Mouse (Mus musculus) activated CD4-positive, CD25-positive, alpha-beta regulatory T cell, adult 4 months (primary cell): ENCODE data around the gene Zfp740. TPM values are rescaled to one million over a fixed set of nuclear protein-coding genes. Genes with fewer than 3 reads are reported as not detected.
A peak's percentile ranks its signal among the peaks of the same experiment; 100 is the strongest.
"Not testable (repeated sequence)": the region's sequence is repeated elsewhere in the genome, so short reads cannot be mapped to it uniquely, and the experiment has no call there.

Experiments used
- ATAC-seq: one replicate; pipeline ENCODE4 v1.8.0; 2017
- polyA plus RNA-seq, 2 experiments: library from polyadenylated mRNA; unstranded; fragments of 100-300 nt; shearing (Covaris generic); gene quantifications; one replicate each; pipeline ENCODE4 v1.2.1; 2017

The Zfp740 gene
- polyA plus RNA-seq: 10 to 100 TPM; 21.5 to 23.1 TPM

GRCm38 (mm10) chr15:102202971-102203834 is at the start of gene Zfp740:
Zfp740 (plus strand) TSS chr15:102203249.
- peak; percentile 91 for ATAC-seq

- ATAC-seq: not testable (repeated sequence)
Measured at GRCm38 (mm10) chr15:102155006-102155405, 48.0 kb upstream of the Zfp740 start.

DNA sequence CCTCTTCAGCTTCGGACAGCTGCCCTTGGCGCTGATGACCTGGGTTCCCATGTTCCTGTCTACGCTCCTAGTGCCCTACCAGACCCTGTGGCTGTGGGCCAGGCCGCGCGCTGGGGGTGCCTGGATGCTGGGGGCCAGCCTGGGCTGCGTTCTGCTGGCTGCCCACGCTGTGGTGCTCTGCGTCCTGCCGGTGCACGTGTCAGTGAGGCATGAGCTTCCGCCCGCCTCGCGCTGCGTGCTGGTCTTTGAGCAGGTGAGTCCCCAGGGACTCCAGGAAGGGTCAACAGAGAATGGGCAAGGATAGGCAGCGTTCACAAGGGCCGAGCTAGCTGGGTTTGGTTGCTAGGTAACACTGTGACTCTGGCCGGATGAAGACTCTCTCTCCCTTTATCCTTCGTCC is 46.2 kb upstream of the Zfp740 start:
- no peak for ATAC-seq

- ATAC-seq: peak; percentile 43
Measured at GRCm38 (mm10) chr15:102160415-102161060, 42.5 kb upstream of the Zfp740 start.

DNA sequence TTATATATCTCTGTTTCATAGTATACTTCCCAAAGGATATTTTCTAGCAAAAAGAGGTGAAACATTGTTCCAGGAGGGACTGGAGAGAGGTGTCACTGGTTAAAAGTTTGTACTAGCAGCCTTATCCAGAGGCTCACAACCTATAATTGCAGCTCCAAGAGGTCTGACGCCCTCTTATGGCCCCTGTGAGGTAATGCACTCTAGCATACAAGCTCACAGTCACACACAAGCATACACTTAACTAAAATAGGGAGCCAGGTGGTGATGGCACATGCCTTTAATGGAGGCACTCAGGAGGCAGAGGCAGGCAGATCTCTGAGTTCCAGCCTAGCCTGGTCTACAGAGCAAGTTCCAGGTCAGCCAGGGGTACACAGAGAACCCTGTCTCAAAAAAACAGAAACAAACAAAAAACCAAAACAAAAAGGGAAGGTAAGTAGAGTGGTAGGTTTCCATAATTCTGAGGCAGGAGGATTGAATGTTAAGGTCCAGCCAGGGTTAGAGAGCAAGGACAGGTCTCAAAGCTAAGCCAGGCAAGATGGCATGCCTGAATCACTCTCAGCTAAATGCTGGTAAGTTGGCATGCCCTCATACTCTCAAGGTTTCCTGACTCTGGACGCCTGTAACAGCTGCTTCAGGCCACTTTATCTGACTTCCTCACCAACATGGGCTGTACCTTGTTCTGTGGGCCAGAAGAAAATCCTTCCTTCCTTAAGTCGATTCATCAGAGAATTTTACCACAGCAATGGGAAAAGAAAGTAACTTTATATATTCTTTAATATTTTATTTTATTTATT is 39.0 kb upstream of the Zfp740 start:
- ATAC-seq: no peak

DNA sequence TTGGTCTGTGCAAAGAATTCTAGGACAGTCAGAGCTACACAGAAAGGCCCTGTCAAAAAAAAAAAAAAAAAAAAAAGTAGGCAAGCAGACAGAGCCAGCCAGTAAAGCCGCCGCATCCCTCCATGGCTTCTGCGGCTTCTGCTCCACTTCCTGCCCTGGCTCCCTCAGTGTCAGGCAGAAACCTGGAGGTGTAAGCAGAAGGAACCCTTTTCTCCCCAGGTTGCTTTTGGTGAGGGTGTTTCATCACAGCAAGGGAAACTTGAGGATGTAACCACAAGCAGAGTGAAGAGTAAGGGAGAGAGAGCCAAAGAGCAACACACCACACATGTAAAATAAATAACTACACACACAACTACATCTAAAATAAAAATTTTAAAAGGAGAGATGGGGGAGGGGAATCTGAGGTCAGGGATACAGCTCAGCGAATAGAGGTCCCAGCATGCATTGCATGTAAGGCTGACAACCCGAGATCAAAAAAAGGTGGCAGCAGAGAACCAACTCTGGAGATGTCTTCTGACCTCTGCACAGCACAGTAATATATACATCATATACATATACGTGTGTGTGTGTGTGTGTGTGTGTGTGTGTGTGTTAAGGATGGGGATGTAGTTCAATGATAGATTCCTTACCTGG is 37.5 kb upstream of the Zfp740 start:
- ATAC-seq: no peak

DNA sequence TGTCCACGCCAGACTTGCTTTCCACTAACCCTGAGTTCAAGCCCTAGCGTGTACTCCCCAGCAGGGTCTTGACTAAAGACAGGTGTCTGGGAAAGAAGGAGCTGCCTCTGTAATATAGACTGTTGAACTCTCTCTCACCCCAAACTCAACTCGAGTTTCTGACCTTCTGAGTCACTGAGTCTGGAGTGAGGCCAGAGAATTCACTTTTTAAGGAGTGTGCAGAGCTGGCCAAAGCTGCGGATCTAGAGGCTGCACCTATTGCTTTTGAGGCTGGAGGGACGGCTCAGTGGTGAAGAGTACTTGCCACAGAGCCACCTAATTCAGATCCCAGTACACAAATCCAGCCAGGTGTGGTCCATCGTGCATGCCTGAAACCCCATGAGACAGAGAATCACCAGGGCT is 35.4 kb upstream of the Zfp740 start:
- ATAC-seq: no peak

- ATAC-seq: no peak
Measured at GRCm38 (mm10) chr15:102169064-102169463, 34.0 kb upstream of the Zfp740 start.

DNA sequence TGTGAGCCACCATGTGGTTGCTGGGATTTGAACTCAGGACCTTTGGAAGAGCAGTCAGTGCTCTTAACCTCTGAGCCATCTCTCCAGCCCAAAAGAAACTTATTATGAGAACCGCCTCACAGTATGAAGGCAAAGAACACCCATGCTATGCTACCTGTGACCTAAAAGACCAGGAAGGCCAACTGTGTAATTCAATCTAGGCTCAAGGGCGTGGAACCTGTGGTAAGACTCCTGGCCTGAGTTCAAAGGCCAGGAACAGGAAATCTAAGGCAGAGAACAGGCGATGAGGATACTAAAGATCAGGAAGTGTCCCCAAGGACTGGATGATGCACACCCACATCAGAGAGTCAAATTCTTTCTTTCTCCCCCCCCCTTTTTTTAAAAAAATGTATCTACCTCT is 29.5 kb upstream of the Zfp740 start:
- no peak for ATAC-seq

- no peak for ATAC-seq
Measured at GRCm38 (mm10) chr15:102175736-102176319, 27.2 kb upstream of the Zfp740 start.

DNA sequence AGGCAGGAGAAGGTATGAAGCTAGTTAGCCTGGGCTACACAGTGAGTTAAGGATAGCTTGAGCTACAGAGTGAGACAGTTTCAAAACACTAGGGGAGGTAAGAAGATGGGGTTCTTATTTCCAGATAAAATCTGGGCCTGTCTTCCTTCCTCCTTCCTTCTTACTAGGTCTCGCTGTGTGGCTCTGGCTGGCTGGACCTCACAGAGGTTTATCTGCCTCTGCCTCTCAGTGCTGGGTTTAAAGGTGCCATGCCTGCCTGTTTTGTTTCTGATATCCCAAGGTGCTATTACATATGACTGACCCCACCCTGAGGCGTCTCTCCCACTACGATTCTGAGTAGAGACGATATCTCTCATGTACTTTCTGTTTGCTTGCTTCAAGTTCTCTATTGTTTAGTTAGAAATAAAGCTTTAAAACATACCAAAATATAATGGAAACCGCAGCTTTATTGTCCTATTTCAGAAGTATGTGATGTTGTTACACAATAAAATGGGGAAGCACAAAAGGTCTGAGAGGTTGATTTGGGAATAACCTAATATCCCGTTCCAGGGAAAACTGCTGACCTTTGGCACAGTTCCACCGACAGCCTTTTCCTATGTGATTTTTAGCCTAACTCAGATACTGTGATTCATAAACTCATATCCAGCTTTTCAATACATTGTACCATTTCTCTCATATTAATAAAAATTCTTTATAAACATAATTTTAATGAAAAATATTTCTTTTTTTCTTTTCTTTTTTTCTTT is 26.3 kb upstream of the Zfp740 start:
- ATAC-seq: no peak

DNA sequence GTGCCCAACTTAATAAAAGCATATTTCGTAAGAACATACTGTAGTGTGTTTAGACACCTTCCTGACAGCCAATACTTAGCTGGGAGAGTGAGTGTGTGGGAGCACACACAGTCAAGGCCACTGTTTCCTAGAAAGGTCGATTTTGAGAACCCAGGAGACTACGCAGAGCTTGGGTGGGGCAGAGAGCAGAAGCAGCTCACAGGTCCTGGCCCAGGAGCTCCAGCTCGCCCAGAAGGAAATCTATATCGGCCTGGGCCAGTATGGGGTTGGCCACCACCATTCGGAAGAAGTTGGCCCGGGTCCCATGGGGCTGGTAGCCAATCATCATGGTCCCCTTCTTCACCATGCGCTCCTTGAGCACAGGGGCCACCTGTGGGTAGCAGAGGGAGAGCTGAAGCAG is 25.6 kb upstream of the Zfp740 start:
- ATAC-seq: no peak

DNA sequence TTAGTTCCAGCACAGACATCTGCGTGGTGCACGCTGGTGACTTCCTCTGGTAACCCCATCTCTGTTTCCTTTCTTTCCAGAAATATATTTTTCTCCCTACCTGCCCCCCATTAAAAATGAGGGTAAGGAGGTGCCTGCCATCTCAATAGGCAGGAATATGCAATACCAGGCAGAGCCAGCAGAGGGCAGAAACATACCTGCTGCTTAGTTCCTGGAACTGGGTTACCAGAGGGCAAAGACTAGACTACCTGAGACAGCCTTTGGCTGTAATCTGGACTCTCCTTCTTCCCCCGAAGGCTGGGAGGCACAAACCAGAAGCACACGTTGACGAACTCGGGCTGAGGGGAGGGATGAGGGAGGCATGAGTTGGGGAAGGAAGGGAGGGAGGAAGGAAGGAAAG is 24.8 kb upstream of the Zfp740 start:
- ATAC-seq: peak; percentile 54

DNA sequence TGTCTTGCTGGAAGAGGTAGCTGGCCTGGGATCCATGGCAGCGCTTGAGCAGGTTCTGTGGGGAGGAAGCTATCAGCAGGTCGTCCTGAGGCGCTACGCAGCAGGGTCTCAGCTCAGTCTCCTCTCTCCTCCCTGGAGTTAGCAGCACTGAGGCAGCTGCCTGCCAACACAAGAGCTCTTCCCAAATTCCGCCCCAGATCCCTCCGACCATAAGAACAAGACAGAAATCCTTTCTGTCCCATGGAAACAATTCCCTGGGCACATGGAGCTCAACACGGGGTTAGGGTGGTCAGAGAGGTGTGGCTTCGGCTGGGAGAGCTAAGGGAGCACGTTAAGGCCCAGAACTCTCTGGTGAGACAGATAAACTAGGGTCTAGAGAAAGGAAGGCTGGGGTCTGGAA is 23.9 kb upstream of the Zfp740 start:
- no peak for ATAC-seq

DNA sequence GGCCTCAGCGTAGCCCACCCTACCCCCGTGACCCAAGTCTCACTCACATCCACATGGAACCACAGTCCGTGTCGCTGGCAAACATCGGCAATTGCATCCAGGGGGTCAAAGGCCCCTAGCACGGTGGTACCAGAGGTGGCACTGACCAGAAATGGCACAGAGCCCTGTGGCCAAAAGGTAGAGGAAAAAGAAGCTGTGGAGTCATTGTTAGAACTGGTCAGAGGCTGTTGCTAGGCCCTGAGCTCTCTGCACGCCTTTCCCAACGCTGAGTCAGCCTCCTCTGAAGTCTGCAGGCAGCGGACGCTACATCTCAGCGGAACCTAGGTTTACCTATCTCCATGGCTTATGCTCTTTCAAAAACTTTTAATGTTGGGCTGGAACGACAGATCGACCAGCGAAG is 23.1 kb upstream of the Zfp740 start:
- no peak for ATAC-seq

GRCm38 (mm10) chr15:102183076-102183475 is 20.0 kb upstream of the Zfp740 start:
- ATAC-seq: no peak

- no peak for ATAC-seq
Measured at GRCm38 (mm10) chr15:102186239-102186638, 16.8 kb upstream of the Zfp740 start.

DNA sequence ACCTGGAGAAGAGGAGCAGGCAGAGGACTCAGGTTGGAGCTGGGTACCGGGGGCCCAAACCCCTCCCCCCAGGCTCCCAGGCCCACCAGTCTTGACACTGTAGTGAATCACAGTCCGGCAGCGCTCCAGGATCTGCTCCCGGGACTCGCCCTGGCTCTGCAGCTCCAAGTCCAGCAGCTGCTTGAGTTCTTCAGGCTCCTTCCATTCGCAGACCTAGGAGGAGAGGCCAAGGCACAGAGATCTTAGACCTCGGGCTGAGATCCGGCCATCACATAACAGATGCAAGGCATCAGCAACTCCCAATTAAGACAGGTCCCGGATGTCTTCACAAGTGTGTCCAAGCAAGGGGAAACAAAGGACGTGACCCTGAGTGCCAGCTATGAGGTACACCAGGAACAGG is 15.0 kb upstream of the Zfp740 start:
- no peak for ATAC-seq

- ATAC-seq: no peak
Measured at GRCm38 (mm10) chr15:102188883-102189282, 14.2 kb upstream of the Zfp740 start.

DNA sequence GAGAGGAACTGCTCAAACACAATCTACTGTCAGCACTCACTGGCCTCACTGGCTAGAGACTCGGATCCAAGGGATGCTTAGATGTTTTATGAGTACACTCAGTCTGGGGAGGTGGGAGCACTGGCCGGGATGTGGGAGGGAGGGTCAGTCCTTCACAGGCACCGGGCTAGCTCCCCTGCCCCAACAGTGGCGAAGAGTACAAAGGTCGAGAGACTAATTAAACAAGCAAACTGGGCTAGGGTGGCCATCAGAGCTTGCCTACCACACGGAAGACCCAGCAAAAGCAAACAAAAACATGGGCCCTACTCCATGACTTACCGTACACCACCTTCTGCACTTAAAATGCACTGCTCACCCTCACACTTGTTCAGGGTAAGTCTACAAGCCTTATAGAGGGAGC is 11.3 kb upstream of the Zfp740 start:
- ATAC-seq: no peak

GRCm38 (mm10) chr15:102192271-102192812 is 10.7 kb upstream of the Zfp740 start:
- ATAC-seq: no peak
